Mouse (Mus musculus): ENCODE data around the gene Taf4. TPM values are rescaled to one million over a fixed set of nuclear protein-coding genes. Genes with fewer than 3 reads are reported as not detected.

The Taf4 gene
- polyA plus RNA-seq, 1 experiment from 2014 or later = 1.7 TPM

- Histone ChIP-seq H3K36me3 (replicated peaks) (no peaks in the 10 kb centered on the region), H3K27ac (replicated peaks) (no peak overlapping the region), H3K4me3 (replicated peaks) (no peak overlapping the region), H3K4me1 (replicated peaks) (peaks cover 65% of the 10 kb centered on the region), H3K9me3 (replicated peaks) (no peaks in the 10 kb centered on the region), H3K4me2 (no peak overlapping the region), H3K27me3 (no peaks in the 10 kb centered on the region), H3K9ac (no peak overlapping the region)
- ATAC-seq (ENCODE audit: insufficient read depth) = no peak
- WGBS (ENCODE audit: insufficient replicate concordance) = 56% methylated on average over 5 of the region's 5 CpGs
Observed at GRCm38 (mm10) chr2:179967633-179968032, 8.8 kb downstream of the Taf4 start.

GRCm38 (mm10) chr2:179961420-179961819 is 15.0 kb downstream of the Taf4 start:
- H3K27ac ChIP-seq (replicated peaks) = no peak overlapping the region
- ATAC-seq (ENCODE audit: insufficient read depth) = no peak
- peaks cover 73% of the 10 kb centered on the region for H3K4me1 ChIP-seq (replicated peaks)
- no peak overlapping the region for H3K9ac ChIP-seq
- WGBS (ENCODE audit: insufficient replicate concordance) = 50% methylated on average over 4 of the region's 4 CpGs
- H3K9me3 ChIP-seq (replicated peaks) = no peaks in the 10 kb centered on the region
- H3K27me3 ChIP-seq = no peaks in the 10 kb centered on the region
- no peak overlapping the region for H3K4me2 ChIP-seq
- H3K4me3 ChIP-seq (replicated peaks) = no peak overlapping the region
- H3K36me3 ChIP-seq (replicated peaks) = no peaks in the 10 kb centered on the region

GRCm38 (mm10) chr2:179960327-179960726 is 16.1 kb downstream of the Taf4 start:
- no peaks in the 10 kb centered on the region for H3K36me3 ChIP-seq (replicated peaks)
- no peak overlapping the region for H3K4me3 ChIP-seq (replicated peaks)
- ATAC-seq (ENCODE audit: insufficient read depth) = no peak
- no peak overlapping the region for H3K9ac ChIP-seq
- 76% methylated on average over 6 of the region's 6 CpGs for WGBS (ENCODE audit: insufficient replicate concordance)
- H3K27me3 ChIP-seq = no peaks in the 10 kb centered on the region
- no peaks in the 10 kb centered on the region for H3K9me3 ChIP-seq (replicated peaks)
- H3K4me2 ChIP-seq = no peak overlapping the region
- no peak overlapping the region for H3K27ac ChIP-seq (replicated peaks)
- H3K4me1 ChIP-seq (replicated peaks) = peaks cover 72% of the 10 kb centered on the region

- H3K27me3 ChIP-seq = no peaks in the 10 kb centered on the region
- no peak overlapping the region for H3K4me3 ChIP-seq (replicated peaks)
- H3K4me2 ChIP-seq = no peak overlapping the region
- no peak overlapping the region for H3K9ac ChIP-seq
- no peak for ATAC-seq (ENCODE audit: insufficient read depth)
- H3K36me3 ChIP-seq (replicated peaks) = no peaks in the 10 kb centered on the region
- no peaks in the 10 kb centered on the region for H3K9me3 ChIP-seq (replicated peaks)
- H3K4me1 ChIP-seq (replicated peaks) = peaks cover 64% of the 10 kb centered on the region
- 20% methylated on average over 3 of the region's 3 CpGs for WGBS (ENCODE audit: insufficient replicate concordance)
- H3K27ac ChIP-seq (replicated peaks) = no peak overlapping the region
Observed at GRCm38 (mm10) chr2:179959391-179959790, 17.1 kb downstream of the Taf4 start.

- Histone ChIP-seq H3K27ac (replicated peaks) (peak overlapping the region; percentile 19; the same call in 1 of the 2 replicates), H3K9me3 (replicated peaks) (no peaks in the 10 kb centered on the region), H3K27me3 (no peaks in the 10 kb centered on the region), H3K4me3 (replicated peaks) (no peak overlapping the region), H3K36me3 (replicated peaks) (no peaks in the 10 kb centered on the region), H3K4me2 (peak overlapping the region; percentile 6; the same call in 1 of the 2 replicates), H3K4me1 (replicated peaks) (peaks cover 67% of the 10 kb centered on the region), H3K9ac (no peak overlapping the region)
- ATAC-seq (ENCODE audit: insufficient read depth) = 0 out of 2 replicates have a peak, but pooled peaks have one; percentile 25
- WGBS (ENCODE audit: insufficient replicate concordance) = 41% methylated on average over 14 of the region's 14 CpGs
Observed at GRCm38 (mm10) chr2:179951542-179952524, 24.6 kb downstream of the Taf4 start.

- Histone ChIP-seq H3K9ac (no peak overlapping the region), H3K27me3 (no peaks in the 10 kb centered on the region), H3K4me1 (replicated peaks) (peaks cover 76% of the 10 kb centered on the region), H3K36me3 (replicated peaks) (no peaks in the 10 kb centered on the region), H3K4me2 (no peak overlapping the region), H3K27ac (replicated peaks) (no peak overlapping the region), H3K9me3 (replicated peaks) (no peaks in the 10 kb centered on the region), H3K4me3 (replicated peaks) (no peak overlapping the region)
- WGBS (ENCODE audit: insufficient replicate concordance) = 40% methylated on average over 5 of the region's 5 CpGs
- ATAC-seq (ENCODE audit: insufficient read depth) = no peak
Observed at GRCm38 (mm10) chr2:179948820-179949219, 27.6 kb downstream of the Taf4 start.

- ATAC-seq (ENCODE audit: insufficient read depth) = no peak
- H3K36me3 ChIP-seq (replicated peaks) = no peaks in the 10 kb centered on the region
- no peak overlapping the region for H3K4me2 ChIP-seq
- H3K4me1 ChIP-seq (replicated peaks) = peaks cover 72% of the 10 kb centered on the region
- no peak overlapping the region for H3K4me3 ChIP-seq (replicated peaks)
- H3K9me3 ChIP-seq (replicated peaks) = no peaks in the 10 kb centered on the region
- H3K27ac ChIP-seq (replicated peaks) = no peak overlapping the region
- H3K27me3 ChIP-seq = no peaks in the 10 kb centered on the region
- H3K9ac ChIP-seq = no peak overlapping the region
- WGBS (ENCODE audit: insufficient replicate concordance) = 75% methylated on average over 5 of the region's 5 CpGs
Observed at GRCm38 (mm10) chr2:179947607-179948006, 28.8 kb downstream of the Taf4 start.

- WGBS (ENCODE audit: insufficient replicate concordance) = 81% methylated on average over 6 of the region's 6 CpGs
- no peak for ATAC-seq (ENCODE audit: insufficient read depth)
- no peaks in the 10 kb centered on the region for H3K9me3 ChIP-seq (replicated peaks)
- H3K27me3 ChIP-seq = no peaks in the 10 kb centered on the region
- H3K4me3 ChIP-seq (replicated peaks) = no peak overlapping the region
- H3K4me1 ChIP-seq (replicated peaks) = peaks cover 63% of the 10 kb centered on the region
- no peaks in the 10 kb centered on the region for H3K36me3 ChIP-seq (replicated peaks)
- no peak overlapping the region for H3K27ac ChIP-seq (replicated peaks)
- H3K9ac ChIP-seq = no peak overlapping the region
- H3K4me2 ChIP-seq = no peak overlapping the region
Observed at GRCm38 (mm10) chr2:179946496-179946895, 29.9 kb downstream of the Taf4 start.

GRCm38 (mm10) chr2:179945051-179945450 is 31.4 kb downstream of the Taf4 start:
- Histone ChIP-seq H3K36me3 (replicated peaks) (no peaks in the 10 kb centered on the region), H3K27me3 (no peaks in the 10 kb centered on the region), H3K9me3 (replicated peaks) (no peaks in the 10 kb centered on the region), H3K27ac (replicated peaks) (no peak overlapping the region), H3K4me1 (replicated peaks) (peaks cover 52% of the 10 kb centered on the region), H3K9ac (no peak overlapping the region), H3K4me3 (replicated peaks) (no peak overlapping the region), H3K4me2 (no peak overlapping the region)
- ATAC-seq (ENCODE audit: insufficient read depth) = no peak
- WGBS (ENCODE audit: insufficient replicate concordance) = 43% methylated on average over 4 of the region's 4 CpGs

- Histone ChIP-seq H3K36me3 (replicated peaks) (0 out of 2 replicates have a peak, but pooled peaks cover 3% of the 10 kb centered on the region), H3K4me3 (replicated peaks) (no peak overlapping the region), H3K27me3 (no peaks in the 10 kb centered on the region), H3K4me1 (replicated peaks) (peaks cover 37% of the 10 kb centered on the region), H3K9me3 (replicated peaks) (no peaks in the 10 kb centered on the region), H3K9ac (no peak overlapping the region), H3K4me2 (no peak overlapping the region), H3K27ac (replicated peaks) (no peak overlapping the region)
- ATAC-seq (ENCODE audit: insufficient read depth) = no peak
- WGBS (ENCODE audit: insufficient replicate concordance) = 64% methylated on average over 1 of the region's 1 CpGs
Observed at GRCm38 (mm10) chr2:179941696-179942095, 34.8 kb downstream of the Taf4 start.

GRCm38 (mm10) chr2:179937091-179937490 is 39.4 kb downstream of the Taf4 start:
- H3K4me3 ChIP-seq (replicated peaks) = no peak overlapping the region
- WGBS (ENCODE audit: insufficient replicate concordance) = 23% methylated on average over 4 of the region's 4 CpGs
- no peaks in the 10 kb centered on the region for H3K27me3 ChIP-seq
- peaks cover 20% of the 10 kb centered on the region for H3K4me1 ChIP-seq (replicated peaks)
- no peak for ATAC-seq (ENCODE audit: insufficient read depth)
- H3K27ac ChIP-seq (replicated peaks) = no peak overlapping the region
- H3K36me3 ChIP-seq (replicated peaks) = peaks cover 25% of the 10 kb centered on the region
- no peak overlapping the region for H3K4me2 ChIP-seq
- no peak overlapping the region for H3K9ac ChIP-seq
- H3K9me3 ChIP-seq (replicated peaks) = no peaks in the 10 kb centered on the region
